Mouse (Mus musculus) stomach, postnatal 0 days (tissue): Measurements from ENCODE around the gene Zfand4.

ENCODE experiments used
- CTCF ChIP-seq: IDR thresholded peaks from 2 replicates; pipeline ENCODE4 v1.5.1; 2016; ENCODE audit warnings: antibody characterized with exemption, low read depth, mild to moderate bottlenecking, moderate library complexity
- EP300 ChIP-seq: optimal IDR thresholded peaks from 2 replicates; pipeline ENCODE3; 2016; ENCODE audit warnings: antibody characterized with exemption

- TF ChIP-seq CTCF (no peak), EP300 (no peak)
These were observed 25.9 kb upstream of the Zfand4 start for GRCm38 (mm10) chr6:116238083-116238482.
